Mouse (Mus musculus): ENCODE data around the gene Syne3. TPM values are rescaled to one million over a fixed set of nuclear protein-coding genes. Genes with fewer than 3 reads are reported as not detected.

Syne3 gene
- polyA plus RNA-seq, 1 experiment from 2014 or later: 0.32 TPM

DNA sequence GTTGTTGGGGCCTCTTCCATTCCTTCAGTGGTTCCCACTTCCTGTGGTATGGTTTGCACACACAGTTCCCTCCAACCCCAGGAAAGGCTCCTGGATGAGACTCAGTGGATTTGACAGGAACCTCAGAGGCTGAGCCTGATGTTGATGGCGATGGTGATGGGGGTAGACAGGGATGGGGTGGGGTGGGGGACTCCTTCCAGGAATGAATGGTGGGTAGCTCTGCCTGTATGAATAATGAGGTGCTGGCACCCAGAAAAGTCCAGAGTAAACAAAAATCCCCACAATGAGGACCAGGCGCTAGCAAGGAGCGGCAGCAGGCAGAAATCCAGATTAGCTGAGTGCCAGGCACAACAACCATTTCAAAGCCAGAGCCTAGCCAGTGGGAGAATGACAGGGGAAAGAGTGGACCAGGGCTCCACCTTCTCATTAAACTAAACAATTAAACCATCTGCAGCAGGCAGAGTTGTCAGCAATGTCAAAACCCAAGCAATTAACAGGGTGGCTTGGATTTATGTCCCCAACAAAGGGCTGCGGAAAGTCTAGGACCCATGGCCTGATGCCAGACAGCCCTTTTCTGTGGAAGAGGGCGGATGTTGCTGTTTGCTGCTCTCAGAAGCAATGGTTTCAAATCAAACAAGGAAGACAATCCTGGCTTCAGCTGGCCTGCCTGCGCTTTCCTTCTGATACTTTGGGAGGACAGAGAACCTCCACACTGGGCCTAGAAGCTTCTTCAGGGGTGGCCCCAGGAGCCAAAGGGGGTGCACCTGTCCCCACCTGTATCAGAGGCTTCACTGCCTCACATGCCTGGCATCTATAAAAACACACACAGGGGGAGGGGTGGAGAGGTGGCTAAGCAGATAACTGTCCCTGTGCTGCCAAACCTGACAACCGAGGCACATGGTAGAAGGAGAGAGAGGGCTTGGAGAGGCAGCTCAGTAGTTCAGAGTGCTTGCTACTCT, 44.4 kb downstream of the Syne3 start:
- Histone ChIP-seq H3K4me2 (no peak overlapping the region), H3K9ac (no peak overlapping the region), H3K27me3 (replicated peaks) (peaks cover 12% of the 10 kb centered on the region; the same call in 1 of the 2 replicates), H3K4me3 (no peak overlapping the region), H3K4me1 (replicated peaks) (peaks cover 23% of the 10 kb centered on the region), H3K36me3 (no peaks in the 10 kb centered on the region), H3K9me3 (replicated peaks) (peaks cover 3% of the 10 kb centered on the region), H3K27ac (ENCODE audit: poor library complexity, severe bottlenecking) (no peak overlapping the region)
- ATAC-seq (ENCODE audit: insufficient number of reproducible peaks, low FRiP score): no peak
- 70% methylated on average over 7 of the region's 7 CpGs for WGBS

DNA sequence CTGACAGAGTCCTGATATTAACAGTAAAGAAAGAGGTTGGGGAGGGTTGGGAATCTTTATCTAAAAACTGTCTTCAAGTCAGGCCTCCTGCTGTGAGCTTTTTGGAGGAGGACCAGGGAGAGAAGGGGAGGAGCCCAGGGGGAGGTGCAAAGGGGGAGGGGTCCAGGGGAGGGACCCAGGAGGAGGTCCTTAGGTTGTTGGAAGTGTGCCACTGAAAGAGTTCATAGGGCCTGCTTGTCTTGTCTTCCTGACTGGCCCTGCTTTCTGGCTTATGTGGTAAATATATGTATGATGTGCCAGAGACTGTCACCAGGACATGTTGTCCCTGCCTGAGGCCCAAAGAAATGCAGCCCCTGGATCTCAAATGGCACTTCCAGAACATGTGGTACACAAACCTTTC, 49.2 kb downstream of the Syne3 start:
- Histone ChIP-seq H3K27ac (ENCODE audit: poor library complexity, severe bottlenecking) (no peak overlapping the region), H3K4me3 (no peak overlapping the region), H3K27me3 (replicated peaks) (peaks cover 25% of the 10 kb centered on the region; the same call in 1 of the 2 replicates), H3K4me2 (no peak overlapping the region), H3K9ac (no peak overlapping the region), H3K36me3 (no peaks in the 10 kb centered on the region), H3K4me1 (replicated peaks) (peaks cover 17% of the 10 kb centered on the region; the same call in 1 of the 2 replicates), H3K9me3 (replicated peaks) (peaks cover 3% of the 10 kb centered on the region)
- ATAC-seq (ENCODE audit: insufficient number of reproducible peaks, low FRiP score): no peak

DNA sequence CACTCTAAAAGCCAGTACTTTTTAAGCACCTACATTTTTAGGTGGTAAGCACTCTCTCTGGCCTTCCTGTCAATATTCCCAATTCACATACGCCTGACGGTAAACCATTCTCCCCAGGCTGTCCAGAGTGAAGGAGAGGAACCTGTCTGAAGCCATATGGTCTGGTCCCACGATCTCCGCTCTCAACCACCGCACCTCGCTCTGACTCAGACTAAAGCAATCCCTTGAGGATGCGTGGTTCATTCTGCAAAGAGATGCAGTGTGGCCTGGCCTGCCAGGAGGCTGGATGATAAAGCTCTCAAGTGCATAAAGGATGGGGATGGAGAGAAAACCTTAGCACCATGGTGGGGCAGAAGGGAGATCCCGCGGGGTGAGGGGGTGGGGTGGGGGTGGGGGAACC, 49.6 kb downstream of the Syne3 start:
- no peaks in the 10 kb centered on the region for H3K36me3 ChIP-seq
- peaks cover 3% of the 10 kb centered on the region for H3K9me3 ChIP-seq (replicated peaks)
- no peak overlapping the region for H3K27ac ChIP-seq (ENCODE audit: poor library complexity, severe bottlenecking)
- no peak overlapping the region for H3K9ac ChIP-seq
- H3K4me1 ChIP-seq (replicated peaks): 0 out of 2 replicates have a peak, but pooled peaks cover 13% of the 10 kb centered on the region
- no peak for ATAC-seq (ENCODE audit: insufficient number of reproducible peaks, low FRiP score)
- peaks cover 25% of the 10 kb centered on the region; the same call in 1 of the 2 replicates for H3K27me3 ChIP-seq (replicated peaks)
- H3K4me3 ChIP-seq: no peak overlapping the region
- H3K4me2 ChIP-seq: no peak overlapping the region
- 62% methylated on average over 9 of the region's 9 CpGs for WGBS

DNA sequence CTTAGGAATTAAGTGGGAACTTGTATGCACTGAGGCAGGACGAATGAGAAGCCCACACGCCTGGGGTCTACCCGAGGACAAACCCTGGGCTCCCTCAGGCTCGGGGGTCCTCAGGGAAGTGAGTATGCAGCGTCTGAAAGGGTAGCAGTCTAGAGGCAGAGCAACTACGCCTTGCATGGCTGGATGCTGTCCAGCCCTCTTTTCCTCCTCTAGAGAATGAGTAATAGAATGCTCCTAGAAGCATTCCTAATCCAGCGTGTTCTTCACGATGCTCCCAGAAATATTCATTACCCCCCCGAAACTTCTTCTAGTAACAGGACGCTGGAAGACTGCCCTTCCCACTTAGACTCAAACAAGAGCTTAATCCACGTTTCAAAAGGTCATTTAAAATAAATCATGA, 51.3 kb downstream of the Syne3 start:
- ATAC-seq (ENCODE audit: insufficient number of reproducible peaks, low FRiP score): no peak
- peaks cover 3% of the 10 kb centered on the region for H3K9me3 ChIP-seq (replicated peaks)
- H3K4me1 ChIP-seq (replicated peaks): 0 out of 2 replicates have a peak, but pooled peaks cover 9% of the 10 kb centered on the region
- no peak overlapping the region for H3K27ac ChIP-seq (ENCODE audit: poor library complexity, severe bottlenecking)
- no peak overlapping the region for H3K9ac ChIP-seq
- H3K36me3 ChIP-seq: no peaks in the 10 kb centered on the region
- H3K4me2 ChIP-seq: no peak overlapping the region
- 81% methylated on average over 11 of the region's 11 CpGs for WGBS
- H3K27me3 ChIP-seq (replicated peaks): peaks cover 27% of the 10 kb centered on the region
- H3K4me3 ChIP-seq: no peak overlapping the region

DNA sequence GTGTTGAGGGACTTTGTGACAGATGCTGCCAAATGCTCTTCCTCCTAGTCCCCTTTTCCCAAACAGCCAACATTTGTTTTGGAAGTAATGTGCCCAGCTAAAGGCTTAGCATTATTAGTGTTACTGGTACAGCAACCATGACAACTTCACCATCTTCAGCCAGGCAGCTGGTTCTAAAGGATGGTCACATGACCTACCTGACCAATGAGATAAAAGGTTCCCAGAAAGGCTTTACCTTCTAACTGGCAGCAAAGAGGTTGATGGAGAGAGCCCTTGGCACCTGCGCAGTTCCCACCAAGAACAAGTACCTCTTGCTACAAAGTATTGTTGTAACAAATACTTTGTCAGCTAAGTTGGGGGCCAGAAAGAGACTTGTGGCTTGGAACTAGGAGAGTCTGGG, 52.4 kb downstream of the Syne3 start:
- 0 out of 2 replicates have a peak, but pooled peaks cover 6% of the 10 kb centered on the region for H3K4me1 ChIP-seq (replicated peaks)
- no peak overlapping the region for H3K27ac ChIP-seq (ENCODE audit: poor library complexity, severe bottlenecking)
- 97% methylated on average over 1 of the region's 1 CpGs for WGBS
- H3K4me2 ChIP-seq: no peak overlapping the region
- H3K27me3 ChIP-seq (replicated peaks): peaks cover 28% of the 10 kb centered on the region
- H3K9ac ChIP-seq: no peak overlapping the region
- H3K4me3 ChIP-seq: no peak overlapping the region
- H3K36me3 ChIP-seq: no peaks in the 10 kb centered on the region
- no peak for ATAC-seq (ENCODE audit: insufficient number of reproducible peaks, low FRiP score)
- peaks cover 3% of the 10 kb centered on the region for H3K9me3 ChIP-seq (replicated peaks)

DNA sequence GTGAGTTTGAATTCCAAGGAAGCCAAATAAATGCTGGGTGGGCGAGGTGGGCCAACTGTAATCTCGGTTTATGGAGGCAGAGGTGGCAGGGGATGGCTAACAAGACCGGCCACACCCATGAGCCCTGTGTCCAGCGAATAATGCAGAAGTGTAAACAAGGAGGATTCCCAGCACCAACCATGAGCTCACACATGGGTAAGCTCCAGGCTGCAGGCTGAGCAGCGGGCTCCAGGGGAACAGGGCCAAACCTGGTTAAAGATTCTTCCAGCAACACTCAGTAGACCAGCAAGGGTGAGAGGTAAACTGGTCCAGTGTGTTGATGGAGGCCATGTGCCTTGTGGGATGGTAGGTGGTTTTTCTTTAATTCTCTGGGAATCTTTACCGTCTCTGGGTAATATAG, 53.2 kb downstream of the Syne3 start:
- Histone ChIP-seq H3K4me3 (no peak overlapping the region), H3K36me3 (no peaks in the 10 kb centered on the region), H3K9me3 (replicated peaks) (peaks cover 3% of the 10 kb centered on the region), H3K4me2 (no peak overlapping the region), H3K9ac (no peak overlapping the region), H3K27me3 (replicated peaks) (peaks cover 26% of the 10 kb centered on the region), H3K4me1 (replicated peaks) (0 out of 2 replicates have a peak, but pooled peaks cover 6% of the 10 kb centered on the region), H3K27ac (ENCODE audit: poor library complexity, severe bottlenecking) (no peak overlapping the region)
- WGBS: 80% methylated on average over 6 of the region's 6 CpGs
- no peak for ATAC-seq (ENCODE audit: insufficient number of reproducible peaks, low FRiP score)

DNA sequence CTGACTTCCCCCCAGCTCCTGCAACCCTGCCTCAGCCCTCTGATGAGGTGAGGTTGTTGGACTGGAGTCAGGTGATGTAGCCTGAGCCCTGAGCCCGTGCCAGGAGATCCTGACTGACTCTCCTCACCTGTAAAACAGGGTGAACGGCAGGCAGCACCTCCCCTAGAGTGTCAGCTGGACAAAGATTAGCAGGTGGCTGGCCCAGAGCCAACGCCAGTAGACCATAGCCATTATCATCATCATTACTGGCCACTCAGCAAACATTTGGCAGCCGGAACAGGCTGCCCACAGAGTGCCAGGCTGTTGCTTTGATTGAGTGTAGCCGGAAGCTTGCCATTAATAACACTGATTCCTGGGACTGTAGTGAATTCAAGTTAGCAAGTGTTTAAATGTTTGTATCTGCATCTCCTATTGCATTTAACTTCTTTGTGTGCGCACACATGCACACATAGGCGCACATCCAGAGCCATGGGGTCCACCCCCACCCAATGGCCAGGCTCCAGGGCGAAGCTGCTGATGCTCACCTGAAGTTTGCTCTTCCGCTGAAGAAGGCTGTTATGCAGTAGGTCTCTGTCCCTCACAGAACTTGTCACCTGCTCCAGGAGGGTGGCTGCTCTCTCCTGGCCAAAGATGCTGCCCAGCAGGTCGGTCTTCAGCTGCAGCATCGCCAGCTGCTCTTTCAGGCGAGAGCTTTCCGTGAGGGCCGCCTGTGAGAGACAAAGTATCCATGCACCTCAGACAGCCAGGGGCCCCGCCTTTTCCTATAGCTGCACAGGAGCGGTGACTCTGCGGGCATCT, 54.4 kb downstream of the Syne3 start:
- no peak overlapping the region for H3K4me3 ChIP-seq
- 0 out of 2 replicates have a peak, but pooled peaks cover 2% of the 10 kb centered on the region for H3K4me1 ChIP-seq (replicated peaks)
- H3K4me2 ChIP-seq: no peak overlapping the region
- no peak overlapping the region for H3K27ac ChIP-seq (ENCODE audit: poor library complexity, severe bottlenecking)
- 62% methylated on average over 17 of the region's 17 CpGs for WGBS
- H3K9ac ChIP-seq: no peak overlapping the region
- H3K36me3 ChIP-seq: no peaks in the 10 kb centered on the region
- peaks cover 25% of the 10 kb centered on the region for H3K27me3 ChIP-seq (replicated peaks)
- ATAC-seq (ENCODE audit: insufficient number of reproducible peaks, low FRiP score): no peak
- H3K9me3 ChIP-seq (replicated peaks): no peaks in the 10 kb centered on the region

DNA sequence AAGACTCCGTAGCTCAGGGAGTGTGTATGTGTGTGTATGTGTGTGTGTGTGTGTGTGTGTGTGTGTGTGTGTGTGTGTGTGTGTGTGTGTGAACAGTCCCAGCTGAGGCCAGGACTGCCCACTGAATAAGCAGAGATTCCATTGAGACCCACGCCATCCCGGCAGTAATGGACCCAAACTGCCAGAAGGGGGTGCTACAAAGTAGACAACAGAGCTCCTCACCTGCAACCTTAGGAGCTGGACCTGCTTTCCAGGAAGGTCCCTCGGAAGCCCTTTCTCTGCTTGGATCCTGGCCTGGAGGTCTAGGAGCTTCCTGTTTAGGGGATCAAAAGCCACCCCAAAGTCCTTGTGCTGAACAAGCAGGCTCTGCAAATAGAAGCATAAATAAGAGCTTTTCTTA, 55.7 kb downstream of the Syne3 start:
- Histone ChIP-seq H3K27me3 (replicated peaks) (peaks cover 19% of the 10 kb centered on the region), H3K4me2 (no peak overlapping the region), H3K4me1 (replicated peaks) (no peaks in the 10 kb centered on the region), H3K9me3 (replicated peaks) (no peaks in the 10 kb centered on the region), H3K27ac (ENCODE audit: poor library complexity, severe bottlenecking) (no peak overlapping the region), H3K36me3 (no peaks in the 10 kb centered on the region), H3K9ac (no peak overlapping the region), H3K4me3 (no peak overlapping the region)
- ATAC-seq (ENCODE audit: insufficient number of reproducible peaks, low FRiP score): no peak
- 20% methylated on average over 4 of the region's 4 CpGs for WGBS

DNA sequence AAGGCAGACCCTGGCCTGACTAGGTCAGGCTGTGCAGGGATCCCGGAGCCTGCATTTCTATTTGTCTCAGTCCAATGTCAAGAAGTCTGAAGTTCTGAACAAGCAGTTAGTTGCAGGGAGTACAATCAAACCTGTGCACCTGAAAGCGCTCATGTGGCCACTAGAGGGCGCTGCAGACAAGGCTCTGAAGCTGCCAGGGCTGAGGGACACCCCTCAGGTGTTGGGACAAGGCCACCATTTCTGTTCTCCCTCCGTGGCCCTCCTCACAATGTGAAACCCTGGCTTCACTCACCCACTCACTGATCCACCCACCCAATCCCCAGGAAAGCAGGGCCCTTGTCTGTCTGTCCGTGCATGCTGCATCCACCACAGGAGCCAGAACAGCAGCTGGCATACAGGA, 57.2 kb downstream of the Syne3 start:
- ATAC-seq (ENCODE audit: insufficient number of reproducible peaks, low FRiP score): no peak; the same call in 1 of the 2 replicates
- Histone ChIP-seq H3K9ac (no peak overlapping the region), H3K4me3 (no peak overlapping the region), H3K4me2 (no peak overlapping the region), H3K9me3 (replicated peaks) (no peaks in the 10 kb centered on the region), H3K27me3 (replicated peaks) (peaks cover 15% of the 10 kb centered on the region; the same call in 1 of the 2 replicates), H3K36me3 (no peaks in the 10 kb centered on the region), H3K4me1 (replicated peaks) (no peaks in the 10 kb centered on the region), H3K27ac (ENCODE audit: poor library complexity, severe bottlenecking) (no peak overlapping the region)
- 8% methylated on average over 5 of the region's 5 CpGs for WGBS

DNA sequence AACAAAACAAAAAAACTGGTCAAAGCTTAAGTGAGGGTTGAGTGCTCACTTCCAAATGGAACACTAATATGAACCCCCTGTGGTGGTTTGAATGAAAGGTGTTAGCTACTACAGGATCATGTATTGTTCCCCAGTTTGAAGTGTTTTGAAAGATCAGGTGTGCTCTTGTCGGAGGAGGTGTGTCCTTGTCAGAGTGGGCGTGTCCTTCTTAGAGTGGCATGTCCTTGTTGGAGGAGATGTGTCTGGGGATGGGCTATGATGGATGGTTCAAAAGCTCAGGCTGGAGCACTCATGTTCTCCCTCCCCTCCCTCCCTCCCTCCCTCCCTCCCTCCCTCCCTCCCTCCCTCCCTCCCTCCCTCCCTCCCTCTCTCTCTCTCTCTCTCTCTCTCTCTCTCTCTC, 61.7 kb downstream of the Syne3 start:
- Histone ChIP-seq H3K4me2 (no peak overlapping the region), H3K9me3 (replicated peaks) (0 out of 2 replicates have a peak, but pooled peaks cover 11% of the 10 kb centered on the region), H3K36me3 (no peaks in the 10 kb centered on the region), H3K4me1 (replicated peaks) (no peaks in the 10 kb centered on the region), H3K9ac (no peak overlapping the region), H3K27ac (ENCODE audit: poor library complexity, severe bottlenecking) (no peak overlapping the region), H3K27me3 (replicated peaks) (peaks cover 4% of the 10 kb centered on the region; the same call in 1 of the 2 replicates), H3K4me3 (no peak overlapping the region)
- ATAC-seq (ENCODE audit: insufficient number of reproducible peaks, low FRiP score): no peak
- 74% methylated on average over 2 of the region's 2 CpGs for WGBS

DNA sequence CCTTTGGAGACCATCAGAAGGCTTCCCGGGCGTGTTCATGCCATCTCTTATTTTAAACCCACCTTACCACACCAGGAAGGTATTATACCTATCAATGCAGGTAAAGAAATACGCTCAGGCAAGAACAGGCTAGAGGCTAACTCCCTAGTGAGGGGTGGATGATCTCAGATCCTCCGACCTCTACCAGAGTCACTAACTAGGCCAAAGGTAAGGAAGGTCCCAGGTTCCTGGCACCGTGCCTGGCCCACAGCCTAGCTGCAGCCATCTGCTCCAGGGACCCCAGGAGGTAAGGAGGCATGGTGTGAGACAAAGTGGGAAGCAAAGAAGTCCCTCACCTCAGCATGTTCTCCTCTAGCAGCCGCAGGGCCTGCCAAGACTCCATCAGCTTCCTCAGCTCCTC, 63.4 kb downstream of the Syne3 start:
- H3K9me3 ChIP-seq (replicated peaks): 0 out of 2 replicates have a peak, but pooled peaks cover 11% of the 10 kb centered on the region
- ATAC-seq (ENCODE audit: insufficient number of reproducible peaks, low FRiP score): no peak
- 85% methylated on average over 6 of the region's 6 CpGs for WGBS
- H3K36me3 ChIP-seq: no peaks in the 10 kb centered on the region
- H3K27me3 ChIP-seq (replicated peaks): no peaks in the 10 kb centered on the region; the same call in 1 of the 2 replicates
- no peak overlapping the region for H3K4me2 ChIP-seq
- no peak overlapping the region for H3K9ac ChIP-seq
- H3K4me3 ChIP-seq: no peak overlapping the region
- no peaks in the 10 kb centered on the region for H3K4me1 ChIP-seq (replicated peaks)
- H3K27ac ChIP-seq (ENCODE audit: poor library complexity, severe bottlenecking): no peak overlapping the region

Data from heart, embryonic 12.5 days (tissue).